ENCODE assay signal across 8 mouse cellular contexts in the genomic region with DNA sequence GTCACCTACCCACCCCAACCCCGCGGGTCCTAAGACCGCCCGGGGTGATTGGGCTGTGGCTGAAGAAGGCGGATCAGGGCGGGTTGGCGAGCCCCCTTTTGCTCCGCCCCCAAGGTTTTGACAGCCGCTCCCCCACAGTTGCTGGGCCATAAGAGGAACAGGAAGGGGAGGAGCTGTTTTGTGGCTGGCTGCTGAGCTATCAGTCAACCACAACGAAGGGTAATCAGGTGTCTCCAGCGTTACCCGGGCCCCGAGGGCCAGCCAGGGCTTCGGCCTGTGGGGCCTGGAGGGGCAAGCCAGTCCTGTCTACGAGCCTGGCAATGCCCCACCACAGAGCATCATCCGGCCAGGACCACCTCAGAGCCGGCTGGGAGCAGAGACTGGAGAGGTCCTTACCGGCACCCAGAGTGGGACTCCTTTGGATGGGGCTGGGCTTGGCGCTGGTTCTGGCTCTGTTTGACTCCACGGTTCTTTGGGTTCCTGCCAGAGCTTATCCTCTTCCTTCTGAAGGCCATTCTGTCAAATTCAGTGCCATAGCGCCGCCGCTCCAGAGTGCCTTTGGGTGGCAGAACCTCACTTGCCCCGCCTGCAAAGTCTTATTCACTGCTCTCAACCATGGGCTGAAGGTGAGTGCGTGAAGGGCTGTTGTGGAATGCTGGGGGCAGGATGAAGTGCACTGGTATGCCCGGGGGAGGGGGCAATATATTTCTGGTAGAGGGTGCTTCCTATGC. TPM values are rescaled to one million over a fixed set of nuclear protein-coding genes. Genes with fewer than 3 reads are reported as not detected.
A peak's percentile ranks its signal among the peaks of the same experiment; 100 is the strongest.
DNase-seq lines count a peak whose midpoint lies in the region; ATAC-seq and TF ChIP-seq lines count a peak whose summit lies in the region.

A gene (plus strand): TSS at position 149 of the 731 bp plus-strand sequence.

- WGBS in heart, embryonic 14.5 days: 3% methylated on average over 26 of the region's 26 CpGs
- WGBS in liver, embryonic 14.5 days (ENCODE audit: insufficient replicate concordance): 3% methylated on average over 26 of the region's 26 CpGs
- WGBS in neural tube, embryonic 11.5 days: 6% methylated on average over 26 of the region's 26 CpGs
- WGBS in stomach, postnatal 0 days: 2% methylated on average over 26 of the region's 26 CpGs

- H3K4me3 ChIP-seq in brown adipose tissue, adult 24 weeks (ENCODE audit: insufficient read depth, low read depth, low read length): peak within 1 kb of the TSS; percentile 76
- H3K4me3 ChIP-seq in heart, embryonic 14.5 days (ENCODE audit: control insufficient read depth in 1 of 2, insufficient read depth in 1 of 2, low read depth in 1 of 2, low read length in 2 of 2): peak within 1 kb of the TSS; percentile 67 to 84
- H3K4me3 ChIP-seq in liver, embryonic 14.5 days (ENCODE audit: insufficient read depth in 1 of 2, low read depth in 2 of 2, low read length in 2 of 2): peak within 1 kb of the TSS; percentile 61 to 71
- H3K4me3 ChIP-seq in neural tube, embryonic 11.5 days (ENCODE audit: low read depth, low read length): peak within 1 kb of the TSS; percentile 47
- peak within 1 kb of the TSS; percentile 72 for H3K4me3 ChIP-seq in stomach, postnatal 0 days (ENCODE audit: low read depth, low read length)

- DNase-seq in CD4-positive, CD25-positive, alpha-beta regulatory T cell, adult 2 months (ENCODE audit: low read depth, low spot score): peak; percentile 91
- DNase-seq in fibroblast of lung, adult 2 months (ENCODE audit: low read depth): peak; percentile 77
- DNase-seq in kidney, postnatal 25 days: peak; percentile 94 to 97
- DNase-seq in liver, embryonic 14.5 days (ENCODE audit: low read depth in 3 of 3, low spot score in 3 of 3): peak; percentile 89 to 90 (median 89)
- DNase-seq in neural tube, embryonic 11.5 days (ENCODE audit: low spot score): peak; percentile 89
- DNase-seq in stomach, postnatal 0 days (ENCODE audit: low spot score): peak; percentile 87

- peak within 1 kb of the TSS; percentile 78 for H3K9ac ChIP-seq in heart, embryonic 14.5 days (ENCODE audit: low read length)
- H3K9ac ChIP-seq in liver, embryonic 14.5 days (replicated peaks): peak within 1 kb of the TSS; percentile 72
- H3K9ac ChIP-seq in neural tube, embryonic 11.5 days (ENCODE audit: low read length): peak within 1 kb of the TSS; percentile 61
- peak within 1 kb of the TSS; percentile 72 for H3K9ac ChIP-seq in stomach, postnatal 0 days (ENCODE audit: low read length)

- ATAC-seq in heart, embryonic 14.5 days (ENCODE audit: insufficient number of reproducible peaks, insufficient read depth, low FRiP score, low read depth): peak; percentile 90
- peak; percentile 98 for ATAC-seq in liver, embryonic 14.5 days (ENCODE audit: insufficient read depth)
- peak; percentile 90 for ATAC-seq in neural tube, embryonic 11.5 days (ENCODE audit: insufficient read depth, low FRiP score, low TSS enrichment)
- ATAC-seq in stomach, postnatal 0 days (ENCODE audit: low FRiP score, low TSS enrichment): peak; percentile 92

- no peaks in the 10 kb centered on the region for H3K9me3 ChIP-seq in heart, embryonic 14.5 days (ENCODE audit: control insufficient read depth, low read length)
- H3K9me3 ChIP-seq in liver, embryonic 14.5 days (ENCODE audit: control insufficient read depth, low read length): no peaks in the 10 kb centered on the region
- H3K9me3 ChIP-seq in neural tube, embryonic 11.5 days (ENCODE audit: control insufficient read depth, low read length): no peaks in the 10 kb centered on the region
- H3K9me3 ChIP-seq in stomach, postnatal 0 days (ENCODE audit: control insufficient read depth, low read length): no peaks in the 10 kb centered on the region

- 0 out of 2 replicates have a peak, but pooled peaks cover 10% of the 10 kb centered on the region for H3K4me1 ChIP-seq in brown adipose tissue, adult 24 weeks (ENCODE audit: control insufficient read depth, insufficient read depth, insufficient read length, low read length)
- peaks cover 11 to 15% of the 10 kb centered on the region in 2 experiments for H3K4me1 ChIP-seq in heart, embryonic 14.5 days (ENCODE audit: control insufficient read depth in 2 of 2, insufficient read depth in 2 of 2, low read length in 2 of 2)
- peaks cover 0 to 15% of the 10 kb centered on the region in 2 experiments; a peak in 3 of 4 replicates for H3K4me1 ChIP-seq in liver, embryonic 14.5 days (replicated peaks; ENCODE audit: control insufficient read depth in 2 of 2, insufficient read depth in 2 of 2, low read length in 1 of 2)
- peaks cover 7% of the 10 kb centered on the region for H3K4me1 ChIP-seq in neural tube, embryonic 11.5 days (ENCODE audit: control insufficient read depth, insufficient read depth, low read length)
- H3K4me1 ChIP-seq in stomach, postnatal 0 days (replicated peaks; ENCODE audit: control insufficient read depth, insufficient read depth): peaks cover 3% of the 10 kb centered on the region; the same call in 1 of the 2 replicates

- H3K27ac ChIP-seq in brown adipose tissue, adult 24 weeks (replicated peaks; ENCODE audit: low read depth, low read length): peak within 1 kb of the TSS; percentile 51
- peak within 1 kb of the TSS; percentile 75 to 78 for H3K27ac ChIP-seq in heart, embryonic 14.5 days (replicated peaks in 1 of 2; ENCODE audit: control insufficient read depth in 1 of 2, insufficient read depth in 1 of 2, low read depth in 2 of 2, low read length in 2 of 2)
- H3K27ac ChIP-seq in liver, embryonic 14.5 days: peak within 1 kb of the TSS; percentile 56
- peak within 1 kb of the TSS; percentile 34; the same call in 1 of the 2 replicates for H3K27ac ChIP-seq in neural tube, embryonic 11.5 days (ENCODE audit: low read depth, low read length)
- H3K27ac ChIP-seq in stomach, postnatal 0 days (replicated peaks): peak within 1 kb of the TSS; percentile 50; the same call in 1 of the 2 replicates

- H3K36me3 ChIP-seq in heart, embryonic 14.5 days (ENCODE audit: control insufficient read depth, insufficient read depth, low read length): peaks cover 30% of the 10 kb centered on the region
- peaks cover 6% of the 10 kb centered on the region for H3K36me3 ChIP-seq in liver, embryonic 14.5 days (replicated peaks; ENCODE audit: control insufficient read depth, insufficient read depth, low read depth)
- peaks cover 6% of the 10 kb centered on the region for H3K36me3 ChIP-seq in neural tube, embryonic 11.5 days (ENCODE audit: control insufficient read depth, insufficient read depth, low read length)
- peaks cover 3% of the 10 kb centered on the region; the same call in 1 of the 2 replicates for H3K36me3 ChIP-seq in stomach, postnatal 0 days (ENCODE audit: control insufficient read depth, insufficient read depth, low read length)

- peak within 1 kb of the TSS; percentile 69 for H3K4me2 ChIP-seq in heart, embryonic 14.5 days (ENCODE audit: low read length)
- peak within 1 kb of the TSS; percentile 80 for H3K4me2 ChIP-seq in liver, embryonic 14.5 days (ENCODE audit: low read depth)
- H3K4me2 ChIP-seq in neural tube, embryonic 11.5 days (ENCODE audit: low read depth): peak within 1 kb of the TSS; percentile 66
- H3K4me2 ChIP-seq in stomach, postnatal 0 days (replicated peaks; ENCODE audit: low read depth): peak within 1 kb of the TSS; percentile 82

- TF ChIP-seq CTCF in liver, embryonic 14.5 days (IDR thresholded peaks at IDR 0.05; ENCODE audit: low read depth): no peak; the same call in 1 of the 2 replicates
- TF ChIP-seq CTCF in stomach, postnatal 0 days (IDR thresholded peaks at IDR 0.05; ENCODE audit: low read depth): peak; percentile 1; the same call in 1 of the 2 replicates

- no peaks in the 10 kb centered on the region for H3K27me3 ChIP-seq in heart, embryonic 14.5 days (ENCODE audit: control insufficient read depth, insufficient read depth, low read length)
- H3K27me3 ChIP-seq in liver, embryonic 14.5 days (ENCODE audit: control insufficient read depth, insufficient read depth, low read length): no peaks in the 10 kb centered on the region
- no peaks in the 10 kb centered on the region for H3K27me3 ChIP-seq in neural tube, embryonic 11.5 days (ENCODE audit: control insufficient read depth, insufficient read depth, low read length)
- no peaks in the 10 kb centered on the region for H3K27me3 ChIP-seq in stomach, postnatal 0 days (ENCODE audit: control insufficient read depth, insufficient read depth, low read length)

- peak; percentile 42; the same call in 1 of the 2 replicates for TF ChIP-seq EP300 in liver, embryonic 14.5 days (IDR thresholded peaks at IDR 0.05; ENCODE audit: low read depth)
- no peak for TF ChIP-seq EP300 in stomach, postnatal 0 days (optimal IDR thresholded peaks at IDR 0.05)

RNA-seq across cellular contexts. Expression of the gene that starts here (rescaled TPM):
- 66.9 and 75.0 TPM in 2 replicates for polyA plus RNA-seq in brown adipose tissue, adult 24 weeks (2012; ENCODE audit: insufficient read depth, insufficient read length, missing spikeins)
- polyA plus RNA-seq in heart, embryonic 14.5 days (2014; fragmentation: Nextera tagmentation; extraction: Ambion mirVana): 60.1 and 64.2 TPM in 2 replicates
- 9.3 and 11.5 TPM in 2 replicates for polyA plus RNA-seq in liver, embryonic 14.5 days (2012; rRNA removed)
- polyA plus RNA-seq in liver, embryonic 14.5 days (2014; fragmentation: Nextera tagmentation; extraction: Ambion mirVana): 22.3 and 25.2 TPM in 2 replicates
- polyA plus RNA-seq in neural tube, embryonic 11.5 days (2014; fragmentation: Nextera tagmentation; extraction: Ambion mirVana): 47.3 and 53.7 TPM in 2 replicates
- polyA plus RNA-seq in stomach, postnatal 0 days (2015; fragmentation: Nextera tagmentation; extraction: Ambion mirVana): 79.7 and 91.0 TPM in 2 replicates

Comparison
In these comparisons a context has a peak if more than half of its experiments do, and no peak if none do; other contexts are left out.
1. Peak in every context shown above with its lines: DNase-seq, ATAC-seq, H3K4me3 ChIP-seq and H3K27ac ChIP-seq.